Mouse (Mus musculus) liver, embryonic 14.5 days (tissue): ENCODE data around the gene Gli2.

Source experiments
- CTCF ChIP-seq: IDR thresholded peaks from 2 replicates; pipeline ENCODE4 v1.5.1; 2016; ENCODE audit warnings: antibody characterized with exemption, low read depth, control low read depth
- EP300 ChIP-seq: IDR thresholded peaks from 2 replicates; pipeline ENCODE4 v1.6.1; 2016; ENCODE audit warnings: antibody characterized with exemption, low read depth

GRCm38 (mm10) chr1:118917520-118918220, 135.7 kb downstream of the Gli2 start:
- TF ChIP-seq CTCF (no peak), EP300 (no peak)
